Mouse (Mus musculus) gastrocnemius, adult 2 months (tissue): Measurements from ENCODE around the gene Cox16. TPM values are rescaled to one million over a fixed set of nuclear protein-coding genes. Genes with fewer than 3 reads are reported as not detected.
A peak's percentile ranks its signal among the peaks of the same experiment; 100 is the strongest.
"Not testable (repeated sequence)": the region's sequence is repeated elsewhere in the genome, so short reads cannot be mapped to it uniquely, and the experiment has no call there.

Experiments used
- DNase-seq: peaks from one replicate; pipeline ENCODE4 v3.0.0; 2022
- H3K27ac ChIP-seq: fragments of 200-600 bp; 2 replicates; pipeline ENCODE4 v1.8.1; 2022; ENCODE audit warnings: mild to moderate bottlenecking
- H3K4me3 ChIP-seq: fragments of 200-600 bp; 2 replicates; pipeline ENCODE4 v1.8.1; 2022; ENCODE audit warnings: mild to moderate bottlenecking, moderate library complexity
- CTCF ChIP-seq: fragments of 200-600 bp; IDR thresholded peaks from 2 replicates; pipeline ENCODE4 v1.8.1; 2022; ENCODE audit warnings: antibody characterized with exemption, mild to moderate bottlenecking, moderate library complexity
- intact Hi-C: fragments of 180-260 bp; cut with DNase I; formaldehyde crosslinking; loops from one replicate; pipeline ENCODE4 v1.15.1; 2025
- long read RNA-seq, 2 experiments: library from polyadenylated mRNA; stranded (forward); transcript quantifications; one replicate each; pipeline ENCODE4 v2.0.0; 2021
- total RNA-seq, 2 experiments: library from RNA; stranded (reverse); gene quantifications; 2 replicates each; pipeline ENCODE4 v1.2.3; 2021

Gene Cox16
- total RNA-seq, result 10 to 100 TPM; 78.1 to 89.0 TPM
- long read RNA-seq, experiment 1, transcript Cox16-201 (4 exons, 2,007 nt), result minor isoform, 17 of 62 reads
- long read RNA-seq, experiment 1, transcript Cox16-202 (4 exons, 668 nt), result major isoform, 36 of 62 reads
- long read RNA-seq, experiment 1, transcript Cox16-206 (4 exons, 431 nt), result minor isoform, 6 of 62 reads
- long read RNA-seq, experiment 1, partial matches to known transcripts, result 0 of 62 reads
- long read RNA-seq, experiment 1, other reads (novel, unspliced or antisense), result 3 of 62 reads
- long read RNA-seq, experiment 2, transcript Cox16-206 (4 exons, 431 nt), result minor isoform, 6 of 65 reads
- long read RNA-seq, experiment 2, transcript Cox16-202 (4 exons, 668 nt), result major isoform, 30 of 65 reads
- long read RNA-seq, experiment 2, transcript Cox16-201 (4 exons, 2,007 nt), result minor isoform, 26 of 65 reads
- long read RNA-seq, experiment 2, partial matches to known transcripts, result 0 of 65 reads
- long read RNA-seq, experiment 2, other reads (novel, unspliced or antisense), result 3 of 65 reads

DNA sequence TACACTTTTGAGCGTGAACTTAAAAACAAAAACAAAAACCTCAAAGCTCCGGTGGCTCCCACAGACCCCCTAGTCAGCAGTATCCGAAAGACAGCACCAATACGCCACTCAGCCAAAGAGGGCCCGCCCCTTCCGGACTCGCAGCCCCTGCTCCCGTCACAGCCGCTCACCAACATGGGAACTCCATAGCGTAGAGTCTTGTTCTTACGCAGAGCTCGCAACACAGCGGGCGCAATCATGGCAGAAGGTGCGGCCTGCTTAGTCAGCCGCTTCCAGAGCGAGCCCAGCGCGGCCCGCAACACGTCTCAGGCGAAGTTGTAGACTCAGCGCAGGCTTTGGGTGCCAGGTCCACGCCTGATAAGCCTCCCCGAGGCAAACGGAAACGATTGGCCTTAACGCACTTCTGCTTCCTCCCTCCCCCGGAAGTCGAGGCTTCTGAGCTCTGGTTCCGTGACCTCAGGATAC, at the start of gene Cox16:
Cox16 (minus strand) TSS at position 401 of the 465 bp plus-strand sequence.
- peak within 1 kb of the TSS; percentile 85 for H3K4me3 ChIP-seq
- intact Hi-C loops, result loop anchor here (2.0 kb wide), 1 partner anchor 110 kb away; the partner anchor contains the start of gene Med6
- DNase-seq, result peak; percentile 92
- H3K27ac ChIP-seq, result peak within 1 kb of the TSS; percentile 99
- TF ChIP-seq CTCF, result no peak

DNA sequence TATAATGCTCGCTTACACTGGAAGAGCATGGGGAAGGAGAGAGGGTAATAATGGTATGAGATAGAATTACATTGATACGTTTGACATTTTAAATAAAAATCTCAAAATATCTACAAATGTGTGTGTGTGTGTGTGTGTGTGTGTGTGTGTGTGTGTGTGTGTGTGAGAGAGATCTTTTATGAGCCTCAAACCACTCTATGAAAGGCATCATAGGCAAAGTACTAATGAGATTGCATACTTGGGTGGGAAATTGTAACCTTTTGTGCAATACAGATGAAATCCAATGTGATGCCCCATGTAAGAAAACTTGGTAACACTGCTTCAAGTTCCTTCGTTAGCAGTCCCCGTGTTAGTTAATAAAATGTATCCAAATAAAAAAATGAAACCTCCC, 48.1 kb upstream of the Cox16 start:
- no peak for DNase-seq
- TF ChIP-seq CTCF, result no peak
- Histone ChIP-seq H3K4me3 (peak overlapping the region; percentile 90), H3K27ac (peak overlapping the region; percentile 88)
- intact Hi-C loops, result no loop called here

DNA sequence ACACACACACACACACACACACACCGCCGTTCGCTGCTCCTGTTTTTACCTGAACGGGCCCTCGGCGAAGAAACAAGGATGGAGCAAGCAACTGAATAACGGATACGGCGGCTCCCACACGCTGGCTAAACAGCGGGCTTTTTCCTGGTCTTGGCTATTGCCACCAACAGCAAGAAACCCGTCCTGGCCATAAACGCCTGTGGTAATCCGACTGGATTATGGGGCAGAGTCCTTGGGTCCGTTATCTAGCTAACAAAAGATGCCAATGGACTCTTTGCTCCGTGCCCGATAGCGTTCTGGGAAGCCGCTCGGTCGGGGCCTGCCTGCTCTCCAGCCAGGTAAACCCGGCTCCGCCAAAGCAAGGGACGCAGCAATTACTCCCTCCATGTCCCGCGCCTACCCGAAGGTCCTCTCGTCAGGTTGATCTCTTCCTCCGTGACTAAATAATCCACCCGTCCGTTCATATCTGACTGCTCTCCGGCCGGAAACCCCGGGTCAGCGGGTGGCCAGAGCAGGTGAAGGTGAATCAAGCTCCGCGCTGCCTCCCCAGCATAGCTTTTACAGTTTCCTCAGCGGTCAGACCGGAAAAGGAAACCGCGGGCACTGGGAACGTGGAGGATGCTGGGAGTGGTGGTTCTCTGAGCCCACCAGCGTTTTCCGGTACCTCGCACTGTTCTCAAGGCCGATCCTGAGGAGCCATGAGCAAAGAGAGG, 47.5 kb upstream of the Cox16 start, which contains the start of the genes Gm20498 and Synj2bp:
Gm20498 (minus strand) TSS at position 590 of the 713 bp plus-strand sequence.
Synj2bp (minus strand) TSS at position 596 of the 713 bp plus-strand sequence.
- peak; percentile 85 for DNase-seq
- Histone ChIP-seq H3K27ac (peak within 1 kb of the TSS; percentile 88), H3K4me3 (peak within 1 kb of the TSS; percentile 90)
- TF ChIP-seq CTCF, result no peak
- intact Hi-C loops, result no loop called here

DNA sequence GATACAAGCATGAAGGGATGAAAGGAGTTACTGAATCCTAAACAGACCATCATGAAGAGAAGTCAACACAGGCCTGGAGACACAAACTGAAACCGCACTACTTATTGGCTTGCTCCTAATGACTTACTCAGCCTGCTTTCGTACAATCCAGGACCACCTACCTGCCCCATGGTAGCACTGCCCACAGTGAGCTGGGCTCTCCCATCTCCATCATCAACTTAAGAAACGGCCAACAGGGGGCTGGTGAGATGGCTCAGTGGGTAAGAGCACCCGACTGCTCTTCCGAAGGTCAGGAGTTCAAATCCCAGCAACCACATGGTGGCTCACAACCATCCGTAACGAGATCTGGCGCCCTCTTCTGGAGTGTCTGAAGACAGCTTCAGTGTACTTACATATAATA, 45.7 kb upstream of the Cox16 start:
- intact Hi-C loops, H3K4me3 ChIP-seq, DNase-seq, H3K27ac ChIP-seq: not testable (repeated sequence)

DNA sequence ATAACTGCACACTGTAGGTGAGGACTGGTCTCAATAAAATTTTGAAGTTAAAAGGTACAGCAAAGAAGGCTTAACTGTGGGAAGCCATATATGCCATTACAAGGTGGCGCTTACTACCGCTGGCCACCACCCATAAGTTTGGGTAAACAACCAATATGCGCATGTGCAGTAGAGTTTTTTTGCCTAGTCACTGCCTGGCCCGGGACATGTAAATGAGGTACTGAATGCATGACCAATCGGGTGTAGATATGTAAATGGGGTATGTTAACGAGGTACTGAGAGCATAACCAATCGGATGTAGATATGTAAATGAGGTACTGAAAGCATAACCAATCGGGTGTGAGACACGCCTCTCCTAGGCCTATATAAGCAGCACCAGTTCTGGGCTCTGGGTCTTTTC, 12.0 kb upstream of the Cox16 start:
- intact Hi-C loops, H3K27ac ChIP-seq, H3K4me3 ChIP-seq, DNase-seq: not testable (repeated sequence)

DNA sequence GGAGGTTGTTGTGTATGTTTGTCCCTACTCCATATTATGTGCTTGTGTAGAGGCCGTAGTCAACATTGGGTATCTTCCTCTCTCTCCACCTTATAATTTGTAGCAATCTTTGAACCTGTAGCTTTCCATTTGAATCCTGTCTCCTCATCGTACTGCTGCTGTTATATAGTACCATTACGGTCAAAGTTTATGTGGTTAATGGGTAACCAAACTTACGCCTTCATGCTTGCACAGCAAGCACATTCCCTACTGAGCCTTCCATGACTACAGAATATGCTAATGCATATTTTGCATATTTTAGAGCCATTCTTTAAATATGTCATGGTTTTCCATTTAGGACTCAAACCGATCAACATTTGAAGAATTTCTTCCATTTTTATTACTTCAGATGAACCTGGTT, 5.6 kb upstream of the Cox16 start:
- intact Hi-C loops, result no loop called here
- Histone ChIP-seq H3K4me3 (no peak overlapping the region), H3K27ac (no peak overlapping the region)
- TF ChIP-seq CTCF, result no peak
- no peak for DNase-seq

DNA sequence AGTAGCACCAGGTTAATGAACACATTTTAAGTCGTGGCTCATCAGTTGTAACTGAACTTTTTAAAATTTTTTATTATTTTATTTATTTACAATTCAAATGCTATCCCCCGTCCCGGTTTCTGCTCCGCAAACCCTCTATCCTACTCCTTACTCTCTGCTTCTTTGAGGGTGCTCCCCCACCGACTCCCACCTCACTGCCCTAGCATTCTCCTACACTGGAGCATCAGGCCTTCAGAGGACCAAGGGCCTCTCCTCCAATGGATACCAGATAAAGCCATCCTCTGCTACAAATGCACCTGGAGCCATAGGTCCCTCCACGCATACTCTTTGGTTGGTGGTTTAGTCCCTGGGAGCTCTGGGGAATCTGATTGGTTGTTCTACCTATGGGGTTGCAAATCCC, 384 bp upstream of the Cox16 start:
- peak overlapping the region; percentile 99 for H3K27ac ChIP-seq
- H3K4me3 ChIP-seq, result peak overlapping the region; percentile 85
- no peak for TF ChIP-seq CTCF
- intact Hi-C loops, result loop anchor here (2.0 kb wide), 1 partner anchor 109 kb away; the partner anchor contains the start of gene Med6
- DNase-seq, result no peak

DNA sequence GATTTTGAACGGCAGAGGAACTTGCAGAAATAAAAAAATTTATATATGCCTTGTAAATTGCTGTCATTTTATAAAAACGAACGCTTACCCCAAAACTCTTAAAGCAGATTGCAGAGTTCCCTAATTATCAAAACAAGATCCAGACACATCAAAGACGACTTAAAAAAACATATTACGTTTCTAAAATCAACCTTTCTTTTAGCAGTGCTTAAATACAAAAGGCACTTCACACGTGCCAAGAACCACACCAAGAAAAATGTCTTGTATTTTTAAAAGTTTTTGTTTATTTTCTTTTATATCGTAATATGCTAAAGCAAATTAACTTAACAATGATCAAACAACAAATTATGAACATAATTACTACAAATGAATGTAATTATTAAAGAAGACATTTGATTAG, 715 bp downstream of the Cox16 start:
- Histone ChIP-seq H3K27ac (peak overlapping the region; percentile 99), H3K4me3 (peak overlapping the region; percentile 85)
- TF ChIP-seq CTCF, result no peak
- intact Hi-C loops, result loop anchor here (2.0 kb wide), 1 partner anchor 111 kb away; the partner anchor contains the start of gene Med6
- DNase-seq, result no peak

DNA sequence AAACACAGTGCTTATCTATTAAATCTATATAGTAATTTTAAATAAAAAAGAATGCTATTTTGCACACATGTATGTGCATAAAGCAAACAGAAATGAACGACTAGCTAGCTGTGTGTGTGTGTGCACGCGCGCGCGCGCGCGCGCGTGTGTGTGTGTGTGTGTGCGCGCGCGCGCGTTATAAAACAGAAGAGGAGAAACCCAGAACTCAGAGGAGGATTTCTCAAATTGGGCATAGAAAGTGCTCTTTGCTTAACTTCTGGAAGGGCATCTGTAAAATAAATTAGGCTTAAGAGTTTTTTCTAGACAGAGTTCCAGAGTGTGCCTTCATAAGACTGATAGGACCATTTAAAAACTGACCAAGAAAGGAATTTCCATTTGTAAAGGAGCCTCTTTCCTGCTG, 1.3 kb downstream of the Cox16 start:
- DNase-seq, result peak; percentile 19
- intact Hi-C loops, result loop anchor here (2.0 kb wide), 1 partner anchor 111 kb away; the partner anchor contains the start of gene Med6
- TF ChIP-seq CTCF, result no peak
- Histone ChIP-seq H3K27ac (peak overlapping the region; percentile 99), H3K4me3 (peak overlapping the region; percentile 85)

DNA sequence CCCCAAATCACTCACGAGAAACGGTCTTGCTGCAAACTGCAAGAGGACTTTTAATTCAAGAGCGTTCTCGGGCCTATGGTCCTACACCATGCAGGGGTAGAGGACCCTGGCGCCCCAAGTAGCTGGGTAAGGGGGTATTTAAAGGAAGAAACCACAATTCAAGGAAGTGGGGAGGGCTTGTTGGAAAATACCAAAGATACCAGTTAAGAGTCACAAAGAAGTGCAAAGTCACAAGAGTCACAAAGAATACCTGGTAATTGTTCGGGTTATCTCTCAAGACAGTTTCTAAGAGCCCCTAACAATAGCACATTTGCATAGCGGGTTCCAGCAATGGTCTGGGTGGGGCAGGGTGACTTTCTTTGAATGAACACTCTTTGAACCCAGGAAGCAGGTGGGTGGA, 25.9 kb downstream of the Cox16 start:
- H3K27ac ChIP-seq, intact Hi-C loops, DNase-seq, H3K4me3 ChIP-seq: not testable (repeated sequence)

DNA sequence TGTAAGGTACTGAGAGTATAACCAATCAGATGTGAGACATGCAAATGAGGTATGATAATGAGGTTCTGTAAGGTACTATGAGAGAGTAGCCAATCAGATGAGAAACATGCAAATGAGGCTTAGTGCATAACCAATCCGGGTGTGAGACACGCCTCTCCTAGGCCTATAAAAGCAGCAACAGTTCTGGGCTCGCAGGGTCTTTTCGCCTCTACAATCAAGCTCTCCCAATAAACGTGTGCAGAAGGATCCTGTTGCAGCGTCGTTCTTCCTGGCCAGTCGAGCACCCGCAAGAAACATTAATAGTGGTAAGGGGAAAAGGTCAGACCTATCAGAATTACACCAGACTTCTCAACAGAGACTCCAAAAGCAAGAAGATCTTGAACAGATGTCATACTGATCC, 45.9 kb downstream of the Cox16 start:
- H3K27ac ChIP-seq, DNase-seq, H3K4me3 ChIP-seq, intact Hi-C loops: not testable (repeated sequence)

DNA sequence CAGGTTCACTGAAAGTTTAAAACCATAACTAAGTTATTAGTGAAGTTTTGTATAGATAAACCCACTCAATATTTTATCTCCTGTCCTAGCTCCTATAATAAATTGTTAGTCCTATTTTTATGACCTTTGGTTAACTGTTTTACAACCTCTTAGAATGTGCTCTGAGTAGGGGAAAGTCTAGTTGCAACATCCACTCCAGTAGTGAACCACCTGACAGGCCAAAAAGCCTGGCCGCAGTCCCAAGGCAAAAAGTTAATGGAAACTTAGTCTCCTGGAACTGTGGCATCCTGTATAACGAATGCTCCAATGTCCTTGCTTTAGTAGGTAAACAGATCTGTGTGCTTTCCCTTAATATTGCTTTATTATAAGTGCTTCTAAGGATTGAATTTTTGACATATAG, 50.1 kb downstream of the Cox16 start:
- H3K4me3 ChIP-seq, intact Hi-C loops, H3K27ac ChIP-seq: not testable (repeated sequence)
- peak; percentile 26 for DNase-seq

DNA sequence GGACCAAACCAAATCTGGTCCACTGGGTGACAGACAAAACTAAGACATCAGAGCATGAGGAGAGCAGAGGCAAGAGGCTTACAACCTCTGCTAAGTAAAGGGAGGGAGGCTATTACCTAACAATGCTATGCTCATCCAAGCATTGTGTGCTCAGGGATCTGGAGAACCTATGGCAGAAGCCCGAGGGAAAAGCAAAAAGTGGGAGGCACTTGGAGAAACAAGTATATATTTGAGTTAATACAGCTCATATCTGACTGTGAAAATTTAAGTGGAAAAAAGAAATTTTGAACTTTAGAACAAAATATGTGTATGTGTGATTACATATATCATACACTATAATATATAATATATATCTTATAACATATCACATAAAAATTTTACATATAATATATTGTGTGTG, 63.1 kb downstream of the Cox16 start, which contains the start of gene Adam4:
Adam4 (minus strand) TSS at position 101 of the 400 bp plus-strand sequence.
- Histone ChIP-seq H3K27ac (no peak within 1 kb of the TSS), H3K4me3 (no peak within 1 kb of the TSS)
- intact Hi-C loops, result no loop called here
- no peak for DNase-seq
- no peak for TF ChIP-seq CTCF
